Mouse (Mus musculus) c-Kit-positive CD71-positive TER-119-negative erythroid progenitor cells, embryonic 14.5 days (primary cell): ENCODE data around the gene Zfp60.
"Not testable (repeated sequence)": the region's sequence is repeated elsewhere in the genome, so short reads cannot be mapped to it uniquely, and the experiment has no call there.

Experiments used
- DNase-seq: peaks from one replicate; pipeline ENCODE4 v3.0.0-alpha.2; 2013; ENCODE audit warnings: low read depth

The Zfp60 gene

GRCm38 (mm10) chr7:27793865-27794264, 62.7 kb downstream of the Zfp60 start:
- DNase-seq, result not testable (repeated sequence)

DNA sequence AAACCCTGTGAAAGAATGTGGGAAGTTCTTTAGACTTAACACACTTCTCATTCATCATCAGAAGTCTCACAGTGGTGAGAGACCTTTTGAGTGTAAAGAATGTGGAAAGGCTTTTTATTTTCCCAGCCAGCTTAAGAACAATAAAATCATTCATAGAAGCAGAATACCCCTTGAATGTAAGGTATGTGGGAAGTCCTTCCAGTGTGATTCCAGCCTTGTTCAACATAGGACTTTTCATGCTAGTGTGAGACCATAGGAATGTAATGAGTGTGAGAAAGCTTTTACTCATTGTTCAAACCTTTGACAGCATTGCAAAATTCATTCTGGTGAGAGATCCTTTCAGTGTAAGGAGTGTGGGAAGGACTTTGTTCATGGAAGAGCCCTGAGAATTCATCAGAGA, 63.4 kb downstream of the Zfp60 start:
- DNase-seq, result no peak

- DNase-seq, result no peak
These were observed 67.0 kb downstream of the Zfp60 start for GRCm38 (mm10) chr7:27797906-27798811.

GRCm38 (mm10) chr7:27801137-27801536, 69.9 kb downstream of the Zfp60 start:
- DNase-seq, result no peak

DNA sequence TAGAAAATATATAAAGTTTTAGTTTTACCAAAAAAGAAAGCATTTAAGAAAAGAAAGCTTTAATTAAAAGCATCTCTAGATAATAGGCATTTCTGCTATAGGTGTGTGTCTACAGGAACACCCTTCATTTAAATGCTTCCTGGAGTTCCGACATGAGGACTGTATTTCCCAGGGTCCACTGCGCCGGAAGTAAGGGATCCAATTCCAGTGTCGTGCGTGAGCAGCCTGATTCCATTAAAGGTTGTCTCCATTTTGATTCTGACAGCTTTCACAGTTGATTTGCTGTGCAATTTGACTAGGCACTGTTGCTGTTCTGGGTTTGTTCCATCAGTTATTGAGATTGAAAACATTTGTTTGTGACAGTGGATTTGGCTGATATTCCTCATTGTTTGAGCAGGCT, 71.8 kb downstream of the Zfp60 start:
- DNase-seq, result no peak
